Mouse (Mus musculus): ENCODE measurements at regions not wholly inside any gene's neighbourhood (a gene's known extent, or its start where the extent isn't known, plus 50 kb on each side); places are given as distances from the start of the nearest gene placed in this dataset.

- intact Hi-C loops (cut with DNase I) = no loop called here
These were observed 50.1 kb upstream of the Galnt15 start for GRCm38 (mm10) chr14:31978690-31979089.

More at GRCm38 (mm10) chr14:31978690-31979089, 50.1 kb upstream of the Galnt15 start:
- DNase-seq (ENCODE audit: low spot score in 2 of 2) = no peak
